Mouse (Mus musculus) hindbrain, embryonic 12.5 days (tissue): Measurements from ENCODE around the gene Cd3e. TPM values are rescaled to one million over a fixed set of nuclear protein-coding genes. Genes with fewer than 3 reads are reported as not detected.

ENCODE experiments used
- ATAC-seq: fragments of 200-750 bp; cut with Nextera tagmentation; 2 replicates; pipeline ENCODE4 v1.8.0; 2017; ENCODE audit warnings: moderate TSS enrichment; ENCODE audit not compliant: low FRiP score
- H3K27ac ChIP-seq: fragments of 300-500 bp; sonication (generic); 2 replicates; pipeline ENCODE4 v1.5.1; 2016; ENCODE audit warnings: mild to moderate bottlenecking
- H3K27me3 ChIP-seq: fragments of 300-500 bp; sonication (generic); 2 replicates; pipeline ENCODE4 v1.6.1; 2016; ENCODE audit warnings: mild to moderate bottlenecking
- H3K36me3 ChIP-seq: fragments of 300-500 bp; sonication (generic); 2 replicates; pipeline ENCODE4 v1.6.1; 2016; ENCODE audit warnings: mild to moderate bottlenecking
- H3K4me1 ChIP-seq: fragments of 300-500 bp; sonication (generic); 2 replicates; pipeline ENCODE4 v1.6.1; 2016
- H3K4me2 ChIP-seq: fragments of 300-500 bp; sonication (generic); replicated peaks from 2 replicates; pipeline ENCODE4 v1.6.1; 2016; ENCODE audit warnings: mild to moderate bottlenecking
- H3K4me3 ChIP-seq: fragments of 300-500 bp; sonication (generic); 2 replicates; pipeline ENCODE4 v1.5.1; 2016; ENCODE audit warnings: mild to moderate bottlenecking
- H3K9ac ChIP-seq: fragments of 300-500 bp; sonication (generic); 2 replicates; pipeline ENCODE4 v1.6.1; 2016; ENCODE audit warnings: mild to moderate bottlenecking, moderate library complexity
- H3K9me3 ChIP-seq: fragments of 300-500 bp; sonication (generic); replicated peaks from 2 replicates; pipeline ENCODE4 v1.6.1; 2016; ENCODE audit warnings: mild to moderate bottlenecking
- WGBS: fragments of 180-500 bp; shearing (Covaris S2); methylation state at CpG from one replicate; pipeline ENCODE4 v1.1.7; 2016; 5-methylcytosine and 5-hydroxymethylcytosine counted together
- polyA plus RNA-seq: library from polyadenylated mRNA; unstranded; fragments of >200 nt; fragmentation: Nextera tagmentation; extraction: Ambion mirVana; gene quantifications from 2 replicates; pipeline ENCODE4 v1.2.1, GENCODE M21; 2016

Cd3e gene
- polyA plus RNA-seq, 1 experiment from 2014 or later = not detected

DNA sequence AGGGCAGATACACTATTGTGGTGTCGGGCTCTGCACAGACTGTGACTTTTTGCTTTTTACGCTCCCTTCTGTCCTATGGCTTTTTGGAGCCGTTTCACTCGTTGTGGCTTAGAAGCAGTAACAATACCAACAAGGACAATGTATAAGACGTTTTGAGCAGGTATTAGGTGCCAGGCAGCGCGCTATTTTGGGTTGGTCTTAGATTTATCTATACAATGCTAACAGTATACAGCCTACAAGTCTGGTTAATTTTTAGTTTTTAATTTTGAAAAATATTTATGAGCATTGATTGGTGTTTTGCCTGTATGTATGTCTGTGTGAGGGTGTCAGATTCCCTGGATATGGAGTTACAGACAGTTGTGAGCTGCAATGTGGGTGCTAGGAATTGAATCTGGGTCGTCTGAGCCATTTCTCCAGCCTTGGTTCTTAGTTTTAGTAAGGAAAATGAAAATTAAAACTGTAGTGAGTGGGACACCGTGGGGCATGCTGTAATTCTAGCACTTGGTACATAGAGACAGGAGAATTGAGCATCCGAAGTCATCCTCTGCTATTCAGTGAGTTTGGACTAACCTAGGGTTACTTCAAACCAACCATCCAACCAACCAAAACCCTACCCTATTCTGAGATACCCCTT is 43.5 kb downstream of the Cd3e start:
- Histone ChIP-seq H3K4me1 (peaks cover 13% of the 10 kb centered on the region), H3K4me2 (peak overlapping the region; percentile 82), H3K36me3 (peaks cover 14% of the 10 kb centered on the region; the same call in 1 of the 2 replicates), H3K9ac (peak overlapping the region; percentile 82; the same call in 1 of the 2 replicates), H3K27me3 (0 out of 2 replicates have a peak, but pooled peaks cover 4% of the 10 kb centered on the region), H3K9me3 (no peaks in the 10 kb centered on the region), H3K4me3 (peak overlapping the region; percentile 86), H3K27ac (peak overlapping the region; percentile 23; the same call in 1 of the 2 replicates)
- 14% methylated on average over 10 of the region's 10 CpGs for WGBS
- no peak; the same call in 1 of the 2 replicates for ATAC-seq

DNA sequence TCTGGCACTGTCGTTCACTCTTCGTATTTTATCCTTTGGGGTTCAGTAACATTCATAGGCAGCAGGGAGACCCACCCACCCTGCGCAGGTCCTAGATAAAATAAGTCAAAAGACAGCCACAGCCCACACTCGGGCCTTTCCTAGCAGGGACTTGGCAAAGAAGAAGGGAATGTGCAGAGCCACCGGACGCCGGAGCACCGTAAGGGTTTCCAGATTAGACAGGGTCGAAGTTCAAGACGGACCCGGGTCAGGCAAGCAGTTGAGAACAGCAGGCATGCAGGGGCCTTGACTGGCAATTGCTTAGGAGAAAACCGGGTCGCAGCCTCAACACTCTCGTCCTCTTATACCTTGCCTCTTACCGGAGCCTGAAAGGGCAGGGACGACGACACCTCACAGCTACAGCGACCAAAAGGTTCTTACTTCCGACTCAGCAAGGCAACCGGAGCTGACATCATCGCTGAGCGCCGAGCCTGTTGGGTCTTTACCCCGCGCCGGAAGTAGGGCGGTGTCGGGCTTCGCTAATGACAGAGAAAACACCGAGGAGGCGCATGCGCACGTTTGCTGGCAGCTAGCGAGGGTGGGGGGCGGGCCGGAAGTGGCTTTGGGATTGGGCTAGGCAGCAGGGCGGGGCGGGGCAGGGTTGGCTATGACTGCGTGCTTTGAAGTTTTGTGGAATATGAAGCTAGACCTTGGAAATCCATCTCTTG is 44.1 kb downstream of the Cd3e start, which contains the start of gene Ube4a:
Gene Ube4a, minus strand, starts transcription at position 475 of the 707 bp plus-strand sequence.
- H3K9me3 ChIP-seq = no peaks in the 10 kb centered on the region
- H3K27ac ChIP-seq = peak within 1 kb of the TSS; percentile 23; the same call in 1 of the 2 replicates
- peak within 1 kb of the TSS; percentile 82 for H3K4me2 ChIP-seq
- peak within 1 kb of the TSS; percentile 86 for H3K4me3 ChIP-seq
- peaks cover 13% of the 10 kb centered on the region for H3K4me1 ChIP-seq
- H3K27me3 ChIP-seq = 0 out of 2 replicates have a peak, but pooled peaks cover under 1% of the 10 kb centered on the region
- H3K9ac ChIP-seq = peak within 1 kb of the TSS; percentile 82
- peak; percentile 94 for ATAC-seq
- H3K36me3 ChIP-seq = peaks cover 15% of the 10 kb centered on the region; the same call in 1 of the 2 replicates
- WGBS = under 1% methylated on average over 39 of the region's 39 CpGs

DNA sequence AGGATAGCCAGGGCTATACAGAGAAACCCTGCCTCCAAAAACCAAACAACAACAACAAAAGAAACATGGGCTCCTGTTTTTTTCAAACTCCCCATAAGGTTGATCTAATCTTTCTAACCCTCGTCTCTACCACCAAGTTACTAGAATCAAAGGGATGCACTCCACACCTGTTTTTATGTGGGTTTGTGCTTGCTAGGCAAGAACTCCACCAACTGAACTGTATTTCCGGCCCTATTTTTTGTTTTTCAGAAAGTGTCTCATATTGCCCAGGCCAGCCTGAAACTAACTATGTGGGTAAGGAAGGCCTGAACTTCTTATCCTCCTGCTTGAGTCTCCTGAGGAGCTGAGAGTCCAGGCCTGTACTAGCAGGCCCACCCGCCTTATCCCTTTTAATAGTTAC is 55.0 kb downstream of the Cd3e start:
- WGBS = 94% methylated on average over 3 of the region's 3 CpGs
- H3K36me3 ChIP-seq = peaks cover 82% of the 10 kb centered on the region
- no peaks in the 10 kb centered on the region for H3K27me3 ChIP-seq
- no peak overlapping the region for H3K27ac ChIP-seq
- H3K4me1 ChIP-seq = no peaks in the 10 kb centered on the region
- H3K4me2 ChIP-seq = no peak overlapping the region
- H3K4me3 ChIP-seq = no peak overlapping the region
- H3K9me3 ChIP-seq = no peaks in the 10 kb centered on the region
- no peak for ATAC-seq
- H3K9ac ChIP-seq = no peak overlapping the region

Other genes with a start within 250 kb of the Cd3e start
- 179 and 194 TPM in 2 replicates for gene Arcn1, start 241.8 kb downstream of the Cd3e start, polyA plus RNA-seq
- gene Ift46, start 241.7 kb downstream of the Cd3e start, polyA plus RNA-seq = 153 and 161 TPM in 2 replicates
- gene Tmem25, start 210.3 kb downstream of the Cd3e start, polyA plus RNA-seq = 5.8 and 6.6 TPM in 2 replicates
- gene Ttc36, start 206.6 kb downstream of the Cd3e start, polyA plus RNA-seq = not detected in 2 replicates
- 29.5 and 33.2 TPM in 2 replicates for gene Kmt2a, start 128.3 kb downstream of the Cd3e start, polyA plus RNA-seq
- gene Atp5l, start 88.9 kb downstream of the Cd3e start, polyA plus RNA-seq = 489 and 578 TPM in 2 replicates
- gene Ube4a, start 44.0 kb downstream of the Cd3e start, polyA plus RNA-seq = 36.0 and 40.4 TPM in 2 replicates
- not detected in 2 replicates for gene Cd3g, start 29.2 kb downstream of the Cd3e start, polyA plus RNA-seq
- gene Cd3d, start 27.8 kb downstream of the Cd3e start, polyA plus RNA-seq = not detected in 2 replicates
- gene Mpzl2, start 30.2 kb upstream of the Cd3e start, polyA plus RNA-seq = 5.6 and 7.0 TPM in 2 replicates
- 2.1 and 2.5 TPM in 2 replicates for gene Mpzl3, start 45.6 kb upstream of the Cd3e start, polyA plus RNA-seq
- 0.31 TPM in 1 of 2 replicates, not detected in the other for gene Jaml, start 69.6 kb upstream of the Cd3e start, polyA plus RNA-seq
- 4.7 TPM in 2 replicates for gene Scn2b, start 108.2 kb upstream of the Cd3e start, polyA plus RNA-seq
- 0.40 and 0.46 TPM in 2 replicates for gene Scn4b, start 128.8 kb upstream of the Cd3e start, polyA plus RNA-seq
- gene BC049352, start 172.4 kb upstream of the Cd3e start, polyA plus RNA-seq = 0.13 TPM in 1 of 2 replicates, not detected in the other
- gene Tmprss4, start 194.5 kb upstream of the Cd3e start, polyA plus RNA-seq = 0.18 and 0.21 TPM in 2 replicates